Mouse (Mus musculus): ENCODE data around the gene Rps27rt.

DNA sequence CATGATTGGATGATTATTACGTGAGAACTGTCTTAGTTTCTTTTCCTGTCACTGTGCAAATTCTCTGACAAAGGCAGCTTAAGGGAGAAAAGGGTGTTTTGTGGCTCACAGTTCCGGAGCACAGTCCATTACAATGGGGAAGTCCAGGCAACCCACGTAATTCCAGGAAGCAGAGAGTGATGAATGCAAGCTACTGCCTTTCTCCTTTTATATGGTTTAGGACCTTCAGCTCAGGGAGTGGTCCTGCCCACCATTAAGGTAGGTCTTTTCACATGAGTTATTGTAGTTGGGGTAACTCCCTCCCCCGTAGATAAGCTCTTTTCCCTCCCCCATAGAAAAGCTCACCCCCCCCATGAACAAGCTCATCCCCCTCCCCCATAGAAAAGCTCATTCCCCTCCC lies 48.0 kb upstream of the Rps27rt start:
- TF ChIP-seq POLR2A (IDR thresholded peaks at IDR 0.05; ENCODE audit: insufficient read depth, low read length) (no peak), CTCF (IDR thresholded peaks at IDR 0.05; ENCODE audit: low read depth, low read length) (no peak), EP300 (IDR thresholded peaks at IDR 0.05; ENCODE audit: insufficient read depth, low read depth, low read length) (no peak)

Measured in ES-Bruce4 (cell line).